ENCODE assay signal across 8 mouse cellular contexts in the genomic region with DNA sequence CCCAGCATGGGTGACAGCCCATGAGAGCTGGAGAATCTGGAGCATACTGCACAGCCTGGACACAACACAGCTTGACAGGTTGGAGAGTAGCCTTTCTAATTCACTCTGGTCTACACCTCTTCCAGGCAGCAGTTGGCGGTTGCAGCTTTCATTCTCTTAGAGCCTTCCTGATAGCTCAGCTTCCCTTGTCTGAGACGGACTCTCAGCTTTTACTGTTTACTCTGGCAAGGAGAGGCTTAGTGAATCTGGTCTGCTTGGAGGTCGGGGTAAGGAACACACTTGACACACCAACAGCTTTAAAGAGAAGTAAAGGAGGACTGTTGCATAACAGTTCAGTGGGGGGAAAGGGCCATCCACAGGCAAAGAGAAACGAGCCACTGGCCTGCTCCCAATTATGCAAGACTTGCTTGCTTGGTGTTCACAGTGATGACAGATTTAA. TPM values are rescaled to one million over a fixed set of nuclear protein-coding genes. Genes with fewer than 3 reads are reported as not detected.
DNase-seq lines count a peak whose midpoint lies in the region; ATAC-seq lines count a peak whose summit lies in the region.

No protein-coding gene starts in this region.

- H3K36me3 ChIP-seq in heart, embryonic 10.5 days: peaks cover 22% of the 10 kb centered on the region
- no peaks in the 10 kb centered on the region for H3K36me3 ChIP-seq in intestine, embryonic 15.5 days

- intact Hi-C loops in gastrocnemius, postnatal 36 days (cut with DNase I): no loop called here

- H3K9me3 ChIP-seq in heart, embryonic 10.5 days: no peaks in the 10 kb centered on the region
- H3K9me3 ChIP-seq in intestine, embryonic 15.5 days: no peaks in the 10 kb centered on the region

- no peaks in the 10 kb centered on the region for H3K27me3 ChIP-seq in heart, embryonic 10.5 days (ENCODE audit: insufficient read depth, poor library complexity, severe bottlenecking)
- no peaks in the 10 kb centered on the region for H3K27me3 ChIP-seq in intestine, embryonic 15.5 days (replicated peaks)

- ATAC-seq in intestine, embryonic 15.5 days: no peak

- no peaks in the 10 kb centered on the region for H3K4me1 ChIP-seq in heart, embryonic 10.5 days
- 0 out of 2 replicates have a peak, but pooled peaks cover 3% of the 10 kb centered on the region for H3K4me1 ChIP-seq in intestine, embryonic 15.5 days (replicated peaks)

- H3K4me2 ChIP-seq in intestine, embryonic 15.5 days (replicated peaks): no peak overlapping the region

- DNase-seq in heart, adult 11 months: peak; percentile 99
- no peak for DNase-seq in heart, embryonic 10.5 days (ENCODE audit: low spot score)
- DNase-seq in cerebellum, adult 11-12 months: peak; percentile 29
- peak; percentile 29 to 71 for DNase-seq in gastrocnemius, postnatal 36 days
- DNase-seq in kidney, adult 8-10 months: peak; percentile 60 to 79
- peak; percentile 92 for DNase-seq in lung, postnatal 25 days (ENCODE audit: low spot score)
- no peak for DNase-seq in embryo, embryonic 11 days

- no peak overlapping the region for H3K4me3 ChIP-seq in heart, embryonic 10.5 days
- H3K4me3 ChIP-seq in intestine, embryonic 15.5 days (replicated peaks): no peak overlapping the region

- H3K9ac ChIP-seq in intestine, embryonic 15.5 days: no peak overlapping the region

- WGBS in heart, embryonic 10.5 days: 54% methylated on average over 4 of the region's 4 CpGs
- 42% methylated on average over 4 of the region's 4 CpGs for WGBS in intestine, embryonic 15.5 days

- H3K27ac ChIP-seq in heart, embryonic 10.5 days: no peak overlapping the region
- no peak overlapping the region for H3K27ac ChIP-seq in intestine, embryonic 15.5 days

RNA-seq across cellular contexts. Expression of a gene that starts 22.1 kb away (rescaled TPM):
- 40.6 and 54.8 TPM in 2 replicates for polyA plus RNA-seq in heart, embryonic 10.5 days (2016; fragmentation: Nextera tagmentation; extraction: Ambion mirVana)
- 10 to 100 TPM; 18.0 to 18.9 TPM for total RNA-seq in gastrocnemius, postnatal 36 days (2021)
- polyA plus RNA-seq in intestine, embryonic 15.5 days (2015; fragmentation: Nextera tagmentation; extraction: Ambion mirVana): 32.2 and 37.7 TPM in 2 replicates

RNA-seq across cellular contexts. Expression of a gene that starts 46.2 kb away (rescaled TPM):
- 6.6 and 8.3 TPM in 2 replicates for polyA plus RNA-seq in heart, embryonic 10.5 days (2016; fragmentation: Nextera tagmentation; extraction: Ambion mirVana)
- 10 to 100 TPM; 13.0 TPM for total RNA-seq in gastrocnemius, postnatal 36 days (2021)
- 12.6 TPM in 2 replicates for polyA plus RNA-seq in intestine, embryonic 15.5 days (2015; fragmentation: Nextera tagmentation; extraction: Ambion mirVana)

RNA-seq across cellular contexts. Expression of a gene that starts 47.1 kb away (rescaled TPM):
- 128 and 133 TPM in 2 replicates for polyA plus RNA-seq in heart, embryonic 10.5 days (2016; fragmentation: Nextera tagmentation; extraction: Ambion mirVana)
- 10 to 100 TPM; 55.9 to 60.1 TPM for total RNA-seq in gastrocnemius, postnatal 36 days (2021)
- 68.7 and 75.4 TPM in 2 replicates for polyA plus RNA-seq in intestine, embryonic 15.5 days (2015; fragmentation: Nextera tagmentation; extraction: Ambion mirVana)

RNA-seq across cellular contexts. Expression of a gene that starts 54.6 kb away (rescaled TPM):
- polyA plus RNA-seq in heart, embryonic 10.5 days (2016; fragmentation: Nextera tagmentation; extraction: Ambion mirVana): 2.9 and 3.5 TPM in 2 replicates
- 1 to 10 TPM in 1 of 2 experiments, under 1 TPM in 1; 0.61 to 1.5 TPM for total RNA-seq in gastrocnemius, postnatal 36 days (2021)
- polyA plus RNA-seq in intestine, embryonic 15.5 days (2015; fragmentation: Nextera tagmentation; extraction: Ambion mirVana): 5.6 and 5.9 TPM in 2 replicates

Comparison
In these comparisons a context has a peak if more than half of its experiments do, and no peak if none do; other contexts are left out.
1. DNase-seq: peak in heart, adult 11 months (single experiment), cerebellum, adult 11-12 months (single experiment), gastrocnemius, postnatal 36 days (2 of 2), kidney, adult 8-10 months (2 of 2) and lung, postnatal 25 days (single experiment); none in heart, embryonic 10.5 days (single experiment) and embryo, embryonic 11 days (single experiment).